Mouse (Mus musculus) common myeloid progenitor, adult 5-6 weeks (primary cell): ENCODE results near the gene Tmem181a. TPM values are rescaled to one million over a fixed set of nuclear protein-coding genes. Genes with fewer than 3 reads are reported as not detected.
A peak's percentile ranks its signal among the peaks of the same experiment; 100 is the strongest.
"Not testable (repeated sequence)": the region's sequence is repeated elsewhere in the genome, so short reads cannot be mapped to it uniquely, and the experiment has no call there.

Experiments used
- ATAC-seq: replicated peaks from 2 replicates; pipeline ENCODE4 v1.8.0; 2016; ENCODE audit warnings: low read depth, mild to moderate bottlenecking, moderate TSS enrichment, inconsistent platforms; ENCODE audit not compliant: poor library complexity, severe bottlenecking
- total RNA-seq: library from RNA; stranded (forward); fragments of 200-1000, 187-1606 nt; gene quantifications from 2 replicates; pipeline ENCODE4 v1.2.3, GENCODE M21; 2017

Gene Tmem181a
- total RNA-seq, 1 experiment from 2014 or later: 8.4 TPM

GRCm38 (mm10) chr17:6304891-6305290, 48.2 kb downstream of the Tmem181a start:
- not testable (repeated sequence) for ATAC-seq

- not testable (repeated sequence) for ATAC-seq
Observed at GRCm38 (mm10) chr17:6305656-6306270, 49.1 kb downstream of the Tmem181a start.

- ATAC-seq: not testable (repeated sequence)
Observed at GRCm38 (mm10) chr17:6306503-6306902, 49.8 kb downstream of the Tmem181a start.

GRCm38 (mm10) chr17:6311716-6312115, 55.1 kb downstream of the Tmem181a start:
- ATAC-seq: not testable (repeated sequence)

GRCm38 (mm10) chr17:6312755-6313154, 56.1 kb downstream of the Tmem181a start:
- not testable (repeated sequence) for ATAC-seq

DNA sequence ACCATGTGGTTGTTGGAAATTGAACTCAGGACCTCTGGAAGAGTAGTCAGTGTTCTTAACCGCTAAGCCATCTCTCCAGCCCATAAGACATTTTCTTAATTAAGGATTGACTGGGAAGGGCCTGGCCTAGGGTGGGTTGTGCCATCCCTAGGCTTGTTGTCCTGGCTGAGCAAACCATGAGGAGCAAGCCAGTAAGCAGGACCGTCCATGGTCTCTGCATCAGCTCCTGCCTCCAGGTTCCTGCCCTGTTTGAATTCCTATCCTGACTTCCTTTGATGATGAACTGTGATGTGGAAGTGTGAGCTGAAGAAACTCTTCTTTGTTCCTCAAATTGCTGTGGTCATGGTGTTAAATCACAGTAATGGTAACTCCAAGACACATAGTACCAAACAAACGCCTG, 57.8 kb downstream of the Tmem181a start:
- ATAC-seq: not testable (repeated sequence)

- ATAC-seq: peak; percentile 12
Observed at GRCm38 (mm10) chr17:6315706-6316105, 59.0 kb downstream of the Tmem181a start.

- ATAC-seq: peak; percentile 60
Observed at GRCm38 (mm10) chr17:6316379-6317126, 59.9 kb downstream of the Tmem181a start.

DNA sequence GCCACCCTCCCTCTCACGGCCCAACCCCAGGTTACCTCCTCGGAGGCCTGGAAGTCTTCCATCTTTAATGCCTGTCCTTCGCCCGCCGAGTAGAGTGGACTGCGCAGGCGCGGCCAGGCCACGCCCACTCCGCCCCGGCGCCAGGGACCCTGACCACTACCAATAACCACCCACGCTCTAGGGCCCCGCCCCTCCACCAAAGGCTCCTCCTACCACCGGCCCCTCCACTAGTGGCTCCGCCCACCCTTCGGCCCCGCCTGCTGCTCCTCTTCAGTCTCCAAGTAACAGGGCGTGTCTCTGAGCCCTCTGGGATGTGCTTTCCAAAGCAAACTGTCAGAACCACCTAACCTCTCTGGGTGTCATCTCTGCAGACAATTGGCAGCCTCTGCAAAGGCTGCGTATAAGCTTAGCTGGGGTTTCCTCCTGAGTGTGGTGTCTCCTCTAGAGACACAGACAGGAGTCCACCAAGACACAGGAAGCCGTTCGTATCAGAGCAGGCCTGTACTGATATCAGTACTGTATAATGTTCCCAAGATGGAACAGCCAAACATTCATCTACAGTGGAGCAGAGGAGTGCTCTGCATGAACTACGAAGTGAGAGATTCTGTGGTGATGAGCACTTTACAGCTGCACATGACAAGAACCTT, 60.8 kb downstream of the Tmem181a start, which contains the start of gene Dynlt1a:
Gene Dynlt1a, minus strand, starts transcription at position 162 of the 647 bp plus-strand sequence.
- ATAC-seq: peak; percentile 92

GRCm38 (mm10) chr17:6321081-6321777, 64.6 kb downstream of the Tmem181a start:
- ATAC-seq: not testable (repeated sequence)

GRCm38 (mm10) chr17:6321778-6322101, 65.1 kb downstream of the Tmem181a start:
- ATAC-seq: peak; percentile 45

DNA sequence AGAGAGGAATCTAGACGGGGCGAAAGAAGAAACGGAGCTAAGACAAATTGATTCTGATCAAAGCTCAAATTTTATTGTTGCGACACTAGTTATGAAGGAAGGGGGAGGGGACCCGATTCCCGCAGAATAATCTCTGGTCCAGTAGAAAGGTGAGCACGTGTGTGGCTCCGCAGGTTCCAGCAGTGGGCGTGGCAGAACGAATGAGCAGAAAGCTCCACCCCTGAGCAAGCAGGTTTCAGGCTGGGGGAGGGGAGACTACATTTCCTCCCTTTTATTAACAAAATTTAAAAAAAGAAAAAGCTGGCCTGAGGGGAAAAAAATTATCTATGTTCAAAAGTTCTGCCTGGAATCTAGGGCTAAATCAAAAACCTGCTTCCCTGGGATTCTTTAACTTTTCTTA, 68.4 kb downstream of the Tmem181a start:
- ATAC-seq: not testable (repeated sequence)

- ATAC-seq: not testable (repeated sequence)
Observed at GRCm38 (mm10) chr17:6325543-6325942, 68.9 kb downstream of the Tmem181a start.

- ATAC-seq: not testable (repeated sequence)
Observed at GRCm38 (mm10) chr17:6327554-6327953, 70.9 kb downstream of the Tmem181a start.

- ATAC-seq: not testable (repeated sequence)
Observed at GRCm38 (mm10) chr17:6328997-6329396, 72.3 kb downstream of the Tmem181a start.

GRCm38 (mm10) chr17:6342606-6343294, 86.1 kb downstream of the Tmem181a start:
- not testable (repeated sequence) for ATAC-seq

DNA sequence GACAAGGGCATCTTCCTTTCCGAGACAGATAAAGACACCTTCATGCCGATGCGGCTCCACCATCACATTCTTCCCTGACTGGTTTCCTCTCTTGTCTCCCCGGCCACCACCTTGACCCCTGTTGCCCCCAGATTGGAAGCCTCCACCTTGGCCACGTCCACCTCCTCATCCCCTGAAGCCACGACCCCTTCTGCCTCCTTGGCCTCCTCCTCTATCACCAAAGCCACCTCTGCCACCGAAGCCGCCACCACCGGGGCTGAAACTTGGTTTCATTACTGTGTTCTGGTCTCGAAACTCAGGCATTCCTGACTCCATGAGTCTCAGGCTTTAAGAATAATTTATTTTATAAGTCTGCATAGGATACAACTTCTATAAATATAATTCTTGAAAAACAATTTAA, 98.6 kb downstream of the Tmem181a start:
- not testable (repeated sequence) for ATAC-seq
